Mouse (Mus musculus) CD4-positive, CD25-positive, alpha-beta regulatory T cell, adult 4 months (primary cell): Measurements from ENCODE around the gene Wbp1. TPM values are rescaled to one million over a fixed set of nuclear protein-coding genes. Genes with fewer than 3 reads are reported as not detected.
A peak's percentile ranks its signal among the peaks of the same experiment; 100 is the strongest.

ENCODE experiments used
- ATAC-seq: one replicate; pipeline ENCODE4 v1.8.0; 2017
- polyA plus RNA-seq, 2 experiments: library from polyadenylated mRNA; unstranded; fragments of 100-300 nt; shearing (Covaris generic); gene quantifications; one replicate each; pipeline ENCODE4 v1.2.1; 2017

The Wbp1 gene
- polyA plus RNA-seq, 2 experiments from 2014 or later: 20.4 to 23.6 TPM

GRCm38 (mm10) chr6:83078324-83078858, 43.0 kb downstream of the Wbp1 start:
- ATAC-seq: peak; percentile 96

GRCm38 (mm10) chr6:83077630-83078323, 43.6 kb downstream of the Wbp1 start, which contains the start of gene Pcgf1:
Pcgf1 (plus strand) TSS chr6:83077869.
- ATAC-seq: peak; percentile 40

GRCm38 (mm10) chr6:83074979-83075378, 46.4 kb downstream of the Wbp1 start:
- no peak for ATAC-seq

- no peak for ATAC-seq
Measured at GRCm38 (mm10) chr6:83071220-83071619, 50.1 kb downstream of the Wbp1 start.

GRCm38 (mm10) chr6:83070311-83071219, 50.8 kb downstream of the Wbp1 start:
- ATAC-seq: no peak

GRCm38 (mm10) chr6:83070247-83070310, 51.3 kb downstream of the Wbp1 start, which contains the start of gene Tlx2:
Tlx2 (minus strand) TSS chr6:83070293.
- no peak for ATAC-seq

GRCm38 (mm10) chr6:83069488-83070246, 51.7 kb downstream of the Wbp1 start:
- ATAC-seq: no peak

Other genes starting within 250 kb of the Wbp1 start
- gene Sema4f, start 181.8 kb downstream of the Wbp1 start, polyA plus RNA-seq: 1 to 10 TPM; 2.3 to 3.1 TPM
- 1 to 10 TPM in 1 of 2 experiments, under 1 TPM in 1; 0.94 to 1.4 TPM for gene M1ap, start 174.7 kb downstream of the Wbp1 start, polyA plus RNA-seq
- gene Dok1, start 88.1 kb downstream of the Wbp1 start, polyA plus RNA-seq: 100 to 1,000 TPM in 1 of 2 experiments, 10 to 100 TPM in 1; 31.8 to 115 TPM
- gene Loxl3, start 87.4 kb downstream of the Wbp1 start, polyA plus RNA-seq: 1 to 10 TPM in 1 of 2 experiments, not detected in 1; 1.8 TPM
- 100 to 1,000 TPM; 424 to 552 TPM for gene Aup1, start 67.0 kb downstream of the Wbp1 start, polyA plus RNA-seq
- gene Htra2, start 66.3 kb downstream of the Wbp1 start, polyA plus RNA-seq: 10 to 100 TPM; 27.3 to 37.9 TPM
- 1 to 10 TPM; 1.9 to 4.5 TPM for gene Dqx1, start 63.7 kb downstream of the Wbp1 start, polyA plus RNA-seq
- not detected for gene Tlx2, start 51.3 kb downstream of the Wbp1 start, polyA plus RNA-seq
- gene Pcgf1, start 43.7 kb downstream of the Wbp1 start, polyA plus RNA-seq: 10 to 100 TPM; 42.5 to 49.3 TPM
- gene Lbx2, start 35.2 kb downstream of the Wbp1 start, polyA plus RNA-seq: not detected
- 1 to 10 TPM in 1 of 2 experiments, under 1 TPM in 1; 0.82 to 2.2 TPM for gene Ccdc142, start 20.0 kb downstream of the Wbp1 start, polyA plus RNA-seq
- gene Gm42688, start 19.9 kb downstream of the Wbp1 start, polyA plus RNA-seq: under 1 TPM; 0.67 to 0.68 TPM
- 10 to 100 TPM; 57.0 to 61.5 TPM for gene Mrpl53, start 12.5 kb downstream of the Wbp1 start, polyA plus RNA-seq
- gene Mogs, start 6.1 kb downstream of the Wbp1 start, polyA plus RNA-seq: 10 to 100 TPM in 1 of 2 experiments, 1 to 10 TPM in 1; 6.5 to 16.0 TPM
- 1 to 10 TPM in 1 of 2 experiments, under 1 TPM in 1; 0.56 to 3.3 TPM for gene Ino80b, start 3.9 kb upstream of the Wbp1 start, polyA plus RNA-seq
- gene Rtkn, start 13.9 kb upstream of the Wbp1 start, polyA plus RNA-seq: under 1 TPM in 1 of 2 experiments, not detected in 1; 0.49 TPM
- gene Wdr54, start 34.8 kb upstream of the Wbp1 start, polyA plus RNA-seq: 1 to 10 TPM in 1 of 2 experiments, not detected in 1; 2.1 TPM
- gene 1700003E16Rik, start 34.8 kb upstream of the Wbp1 start, polyA plus RNA-seq: not detected
- 10 to 100 TPM; 14.7 to 18.2 TPM for gene Dctn1, start 44.4 kb upstream of the Wbp1 start, polyA plus RNA-seq
- gene Slc4a5, start 98.3 kb upstream of the Wbp1 start, polyA plus RNA-seq: 1 to 10 TPM in 1 of 2 experiments, under 1 TPM in 1; 0.75 to 1.1 TPM
- 100 to 1,000 TPM; 128 TPM for gene Mthfd2, start 204.3 kb upstream of the Wbp1 start, polyA plus RNA-seq
- gene Mob1a, start 204.5 kb upstream of the Wbp1 start, polyA plus RNA-seq: 10 to 100 TPM; 48.6 to 70.3 TPM
- gene Bola3, start 227.6 kb upstream of the Wbp1 start, polyA plus RNA-seq: 10 to 100 TPM; 57.5 to 66.1 TPM